Mouse (Mus musculus) G1E (cell line): ENCODE results near the gene Ncaph2. TPM values are rescaled to one million over a fixed set of nuclear protein-coding genes. Genes with fewer than 3 reads are reported as not detected.

Experiments used
- ATAC-seq: 2 replicates; pipeline ENCODE4 v1.8.0; 2016; ENCODE audit warnings: mild to moderate bottlenecking; ENCODE audit not compliant: insufficient number of reproducible peaks, poor library complexity, low FRiP score, severe bottlenecking; ENCODE audit errors: extremely low read depth
- DNase-seq: peaks from one replicate; pipeline ENCODE4 v3.0.0; 2012; ENCODE audit warnings: low spot score
- H3K27me3 ChIP-seq: 2 replicates; pipeline ENCODE4 v1.6.1; 2012; ENCODE audit warnings: mild to moderate bottlenecking, low read length, inconsistent platforms; ENCODE audit not compliant: insufficient read depth
- H3K36me3 ChIP-seq: replicated peaks from 2 replicates; pipeline ENCODE3; 2012; ENCODE audit warnings: mild to moderate bottlenecking, inconsistent platforms
- H3K4me1 ChIP-seq: 2 replicates; pipeline ENCODE4 v1.6.1; 2012; ENCODE audit warnings: low read depth, low read length, inconsistent platforms, mixed read lengths; ENCODE audit not compliant: insufficient read depth
- H3K4me3 ChIP-seq: 2 replicates; pipeline ENCODE4 v1.5.1; 2012; ENCODE audit warnings: low read depth, mild to moderate bottlenecking, inconsistent platforms, low read length, moderate library complexity, mixed read lengths
- H3K9me3 ChIP-seq: replicated peaks from 2 replicates; pipeline ENCODE4 v1.6.1; 2012; ENCODE audit warnings: inconsistent platforms
- CTCF ChIP-seq: IDR thresholded peaks from 2 replicates; pipeline ENCODE4 v1.5.1; 2012; ENCODE audit warnings: low read depth, low read length, inconsistent platforms, mixed read lengths
- GATA1 ChIP-seq: IDR thresholded peaks from 2 replicates; pipeline ENCODE4 v1.6.1; 2012; ENCODE audit warnings: borderline replicate concordance, low read length, inconsistent platforms, mixed read lengths
- GATA2 ChIP-seq: IDR thresholded peaks from 2 replicates; pipeline ENCODE4 v1.6.1; 2012; ENCODE audit warnings: low read depth, low read length, inconsistent platforms, borderline replicate concordance
- POLR2AphosphoS5 ChIP-seq: IDR thresholded peaks from 2 replicates; pipeline ENCODE4 v1.6.1; 2012; ENCODE audit warnings: low read depth, low read length, inconsistent platforms; ENCODE audit not compliant: insufficient replicate concordance
- TAL1 ChIP-seq: conservative IDR thresholded peaks from 2 replicates; pipeline ENCODE4 v1.6.1; 2012; ENCODE audit warnings: low read depth, low read length, inconsistent platforms, mixed read lengths
- polyA plus RNA-seq: library from polyadenylated mRNA; stranded (reverse); fragments of >175 nt; gene quantifications from 2 replicates; pipeline ENCODE4 v1.2.3, GENCODE M21; 2012
- total RNA-seq, 2 experiments: library from RNA; stranded (forward) in 1 of 2; stranded (reverse) in 1 of 2; fragments of 200-1000 nt in 1 of 2; fragments of >200 nt in 1 of 2; fragmentation: Nextera tagmentation in 1 of 2; gene quantifications; 2 replicates each; pipeline ENCODE4 v1.2.3; 2014 to 2017

Gene Ncaph2
- total RNA-seq (2014; fragmentation: Nextera tagmentation) (147 and 164 TPM in 2 replicates), total RNA-seq (2017) (130 and 148 TPM in 2 replicates), polyA plus RNA-seq (68.4 and 78.1 TPM in 2 replicates)

GRCm38 (mm10) chr15:89355241-89356187 lies at the start of gene Ncaph2, which contains the start of gene Lmf2:
Ncaph2 (plus strand) TSS chr15:89355719.
Lmf2 (minus strand) TSS chr15:89355659.
- Histone ChIP-seq H3K27me3 (no peaks in the 10 kb centered on the region), H3K9me3 (no peaks in the 10 kb centered on the region), H3K4me3 (peak within 1 kb of the TSS; percentile 78), H3K36me3 (peaks cover 74% of the 10 kb centered on the region), H3K4me1 (peaks cover 44% of the 10 kb centered on the region)
- TF ChIP-seq TAL1 (no peak), CTCF (no peak), GATA1 (no peak), POLR2AphosphoS5 (no peak), GATA2 (no peak)
- ATAC-seq: peak; percentile 79
- peak; percentile 96 for DNase-seq

GRCm38 (mm10) chr15:89305966-89306365 lies 49.6 kb upstream of the Ncaph2 start:
- no peak overlapping the region for H3K4me3 ChIP-seq
- DNase-seq: no peak
- peaks cover 30% of the 10 kb centered on the region for H3K4me1 ChIP-seq
- TF ChIP-seq GATA1: no peak
- no peak for TF ChIP-seq CTCF
- TF ChIP-seq POLR2AphosphoS5: no peak
- TF ChIP-seq GATA2: no peak
- TF ChIP-seq TAL1: no peak
- no peaks in the 10 kb centered on the region for H3K9me3 ChIP-seq
- peaks cover 94% of the 10 kb centered on the region for H3K36me3 ChIP-seq
- no peaks in the 10 kb centered on the region for H3K27me3 ChIP-seq
- ATAC-seq: no peak

GRCm38 (mm10) chr15:89307461-89307860 lies 48.1 kb upstream of the Ncaph2 start:
- no peak overlapping the region for H3K4me3 ChIP-seq
- peaks cover 92% of the 10 kb centered on the region for H3K36me3 ChIP-seq
- no peak for TF ChIP-seq POLR2AphosphoS5
- no peak for DNase-seq
- no peaks in the 10 kb centered on the region for H3K9me3 ChIP-seq
- H3K27me3 ChIP-seq: no peaks in the 10 kb centered on the region
- no peak for ATAC-seq
- H3K4me1 ChIP-seq: peaks cover 39% of the 10 kb centered on the region

- peaks cover 49% of the 10 kb centered on the region for H3K4me1 ChIP-seq
- DNase-seq (no peak), ATAC-seq (no peak)
- no peaks in the 10 kb centered on the region for H3K27me3 ChIP-seq
- TF ChIP-seq GATA2 (no peak), GATA1 (no peak), CTCF (no peak), POLR2AphosphoS5 (no peak)
- H3K4me3 ChIP-seq: no peak overlapping the region
- peaks cover 92% of the 10 kb centered on the region for H3K36me3 ChIP-seq
- H3K9me3 ChIP-seq: no peaks in the 10 kb centered on the region
Observed at GRCm38 (mm10) chr15:89308406-89309139, 46.9 kb upstream of the Ncaph2 start.

GRCm38 (mm10) chr15:89309962-89310498 lies 45.5 kb upstream of the Ncaph2 start:
- ATAC-seq (peak; percentile 37), DNase-seq (peak; percentile 61)
- H3K4me3 ChIP-seq: peak overlapping the region; percentile 48; the same call in 1 of the 2 replicates
- peaks cover 58% of the 10 kb centered on the region for H3K4me1 ChIP-seq
- no peaks in the 10 kb centered on the region for H3K27me3 ChIP-seq
- no peaks in the 10 kb centered on the region for H3K9me3 ChIP-seq
- peaks cover 81% of the 10 kb centered on the region for H3K36me3 ChIP-seq
- TF ChIP-seq POLR2AphosphoS5 (no peak), TAL1 (no peak; the same call in 1 of the 2 replicates), CTCF (no peak), GATA1 (no peak), GATA2 (no peak)

- ATAC-seq (no peak), DNase-seq (no peak)
- no peaks in the 10 kb centered on the region for H3K9me3 ChIP-seq
- no peaks in the 10 kb centered on the region for H3K27me3 ChIP-seq
- peaks cover 66% of the 10 kb centered on the region for H3K4me1 ChIP-seq
- H3K36me3 ChIP-seq: peaks cover 47% of the 10 kb centered on the region
- H3K4me3 ChIP-seq: no peak overlapping the region; the same call in 1 of the 2 replicates
- no peak for TF ChIP-seq POLR2AphosphoS5
- TF ChIP-seq GATA2: no peak
- no peak for TF ChIP-seq TAL1
- no peak for TF ChIP-seq GATA1
- no peak for TF ChIP-seq CTCF
Observed at GRCm38 (mm10) chr15:89313359-89313758, 42.2 kb upstream of the Ncaph2 start.
